Mouse (Mus musculus) heart, postnatal 0 days (tissue): ENCODE results near the gene Bbs9. TPM values are rescaled to one million over a fixed set of nuclear protein-coding genes. Genes with fewer than 3 reads are reported as not detected.

ENCODE experiments used
- ATAC-seq: fragments of 200-750 bp; cut with Nextera tagmentation; 2 replicates; pipeline ENCODE4 v1.8.0; 2017; ENCODE audit warnings: low read depth, moderate number of reproducible peaks, moderate library complexity; ENCODE audit not compliant: insufficient read depth
- DNase-seq: peaks from one replicate; pipeline ENCODE4 v3.0.0-alpha.2; 2016; ENCODE audit warnings: low spot score
- H3K27ac ChIP-seq: fragments of 300-500 bp; sonication (generic); 2 replicates; pipeline ENCODE4 v1.5.1; 2014; ENCODE audit warnings: low read depth, mild to moderate bottlenecking
- H3K27me3 ChIP-seq: fragments of 300-500 bp; sonication (generic); 2 replicates; pipeline ENCODE4 v1.6.1; 2014; ENCODE audit warnings: low read length, mixed read lengths; ENCODE audit not compliant: control insufficient read depth, insufficient read depth
- H3K36me3 ChIP-seq: fragments of 300-500 bp; sonication (generic); replicated peaks from 2 replicates; pipeline ENCODE4 v1.6.1; 2014; ENCODE audit warnings: low read length, mixed read lengths; ENCODE audit not compliant: control insufficient read depth, insufficient read depth
- H3K4me1 ChIP-seq: fragments of 300-500 bp; sonication (generic); 2 replicates; pipeline ENCODE4 v1.6.1; 2014; ENCODE audit warnings: antibody characterized with exemption; ENCODE audit not compliant: control insufficient read depth, insufficient read depth
- H3K4me2 ChIP-seq: fragments of 300-500 bp; sonication (generic); 2 replicates; pipeline ENCODE4 v1.6.1; 2014; ENCODE audit warnings: low read depth, mild to moderate bottlenecking, low read length, moderate library complexity
- H3K4me3 ChIP-seq: fragments of 300-500 bp; sonication (generic); 2 replicates; pipeline ENCODE4 v1.5.1; 2014; ENCODE audit warnings: low read depth, low read length
- H3K9ac ChIP-seq: fragments of 300-500 bp; sonication (generic); replicated peaks from 2 replicates; pipeline ENCODE4 v1.6.1; 2014; ENCODE audit warnings: low read depth, low read length, mixed read lengths
- H3K9me3 ChIP-seq: fragments of 300-500 bp; sonication (generic); replicated peaks from 2 replicates; pipeline ENCODE4 v1.6.1; 2016; ENCODE audit warnings: low read length; ENCODE audit not compliant: control insufficient read depth
- CTCF ChIP-seq: IDR thresholded peaks from 2 replicates; pipeline ENCODE4 v1.5.1; 2016; ENCODE audit warnings: antibody characterized with exemption, control low read depth, low read depth
- EP300 ChIP-seq: IDR thresholded peaks from 2 replicates; pipeline ENCODE4 v1.6.1; 2016; ENCODE audit warnings: antibody characterized with exemption, low read depth
- WGBS: fragments of 180-500 bp; shearing (Covaris S2); extraction: QIAGEN DNeasy Blood & Tissue Kit; methylation state at CpG from one replicate; pipeline ENCODE4 v1.1.7; 2014; 5-methylcytosine and 5-hydroxymethylcytosine counted together
- polyA plus RNA-seq: library from polyadenylated mRNA; unstranded; fragments of >200 nt; fragmentation: Nextera tagmentation; extraction: Ambion mirVana; gene quantifications from 2 replicates; pipeline ENCODE4 v1.2.1, GENCODE M21; 2015
- total RNA-seq: library from RNA; depleted of rRNA; stranded (reverse); fragments of >200 nt; gene quantifications from 2 replicates; pipeline ENCODE4 v1.2.3, GENCODE M21; 2014; ENCODE audit warnings: low replicate concordance

Gene Bbs9
- total and polyA plus RNA-seq, 2 experiments from 2014 or later = 5.2 to 18.9 TPM

DNA sequence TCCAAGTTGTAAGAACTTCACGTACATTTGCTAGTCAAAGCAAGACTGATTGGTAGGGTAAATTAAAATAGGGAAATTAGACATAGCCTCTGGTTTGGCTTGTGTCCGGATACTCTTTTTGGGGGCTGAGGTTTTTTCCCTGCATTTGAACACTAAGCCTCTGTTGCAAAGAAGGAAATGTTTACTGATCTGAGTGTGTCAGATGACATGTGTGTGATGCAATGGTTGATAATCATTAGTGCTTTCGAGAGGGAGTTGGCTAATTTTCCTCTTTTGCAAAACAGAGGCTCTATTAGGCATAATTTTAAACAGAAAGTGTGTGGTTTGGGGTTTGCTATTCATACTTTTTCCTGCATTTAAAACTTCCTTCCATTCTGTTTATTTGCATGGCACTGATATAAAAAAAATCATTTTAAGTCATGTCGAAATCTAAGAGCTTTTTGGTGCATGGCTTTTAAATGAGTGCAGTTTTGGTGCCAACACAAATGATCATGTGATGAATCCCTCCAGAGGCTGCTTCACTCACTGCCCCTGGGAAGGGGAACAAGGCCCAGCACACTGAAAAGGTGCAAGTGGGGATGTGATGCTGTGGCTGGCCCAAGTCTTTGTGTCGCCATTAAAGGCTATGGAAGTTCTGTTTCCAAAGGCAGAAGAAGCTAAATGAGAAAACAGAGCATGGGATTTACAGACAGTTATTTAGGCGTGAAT is 211.4 kb downstream of the Bbs9 start:
- no peak for ATAC-seq
- WGBS = 83% methylated on average over 6 of the region's 6 CpGs
- no peak overlapping the region for H3K4me2 ChIP-seq
- no peak overlapping the region for H3K4me3 ChIP-seq
- no peaks in the 10 kb centered on the region for H3K27me3 ChIP-seq
- no peak for DNase-seq
- no peak for TF ChIP-seq CTCF
- no peak for TF ChIP-seq EP300
- no peaks in the 10 kb centered on the region for H3K9me3 ChIP-seq
- H3K9ac ChIP-seq = no peak overlapping the region
- no peak overlapping the region for H3K27ac ChIP-seq
- no peaks in the 10 kb centered on the region for H3K36me3 ChIP-seq
- H3K4me1 ChIP-seq = no peaks in the 10 kb centered on the region

DNA sequence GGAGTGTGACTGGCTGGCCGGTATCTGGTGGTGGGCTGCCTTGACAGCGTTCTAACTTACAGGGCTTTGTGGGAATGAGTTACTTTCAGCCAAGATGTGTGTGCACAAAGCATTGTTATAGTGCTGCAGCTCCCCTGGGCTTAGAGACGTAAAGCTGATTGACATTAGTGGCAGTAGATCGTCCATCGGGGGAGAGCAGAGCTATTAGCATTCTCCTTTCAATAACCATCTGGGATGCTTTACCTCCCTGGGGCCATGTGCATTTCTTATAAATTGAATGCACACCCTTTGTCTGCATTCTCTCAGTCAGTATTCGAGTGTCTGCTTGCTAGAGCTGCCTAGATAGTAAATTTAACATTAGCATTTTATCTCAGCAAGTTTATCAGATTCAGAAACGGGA is 214.7 kb downstream of the Bbs9 start:
- no peaks in the 10 kb centered on the region for H3K27me3 ChIP-seq
- no peaks in the 10 kb centered on the region for H3K4me1 ChIP-seq
- TF ChIP-seq CTCF (no peak), EP300 (no peak)
- no peak overlapping the region for H3K27ac ChIP-seq
- no peak overlapping the region for H3K4me2 ChIP-seq
- WGBS = 68% methylated on average over 7 of the region's 7 CpGs
- H3K9ac ChIP-seq = no peak overlapping the region
- H3K36me3 ChIP-seq = no peaks in the 10 kb centered on the region
- ATAC-seq (no peak), DNase-seq (no peak)
- H3K9me3 ChIP-seq = no peaks in the 10 kb centered on the region
- no peak overlapping the region for H3K4me3 ChIP-seq

- Histone ChIP-seq H3K9ac (no peak overlapping the region), H3K27me3 (no peaks in the 10 kb centered on the region), H3K4me2 (no peak overlapping the region), H3K36me3 (no peaks in the 10 kb centered on the region), H3K4me3 (no peak overlapping the region), H3K9me3 (no peaks in the 10 kb centered on the region; the same call in 1 of the 2 replicates), H3K27ac (no peak overlapping the region), H3K4me1 (no peaks in the 10 kb centered on the region)
- TF ChIP-seq CTCF (no peak), EP300 (no peak)
- no peak for ATAC-seq
- no peak for DNase-seq
- WGBS = 78% methylated on average over 4 of the region's 4 CpGs
Observed at GRCm38 (mm10) chr9:22695392-22695791, 219.9 kb downstream of the Bbs9 start.

DNA sequence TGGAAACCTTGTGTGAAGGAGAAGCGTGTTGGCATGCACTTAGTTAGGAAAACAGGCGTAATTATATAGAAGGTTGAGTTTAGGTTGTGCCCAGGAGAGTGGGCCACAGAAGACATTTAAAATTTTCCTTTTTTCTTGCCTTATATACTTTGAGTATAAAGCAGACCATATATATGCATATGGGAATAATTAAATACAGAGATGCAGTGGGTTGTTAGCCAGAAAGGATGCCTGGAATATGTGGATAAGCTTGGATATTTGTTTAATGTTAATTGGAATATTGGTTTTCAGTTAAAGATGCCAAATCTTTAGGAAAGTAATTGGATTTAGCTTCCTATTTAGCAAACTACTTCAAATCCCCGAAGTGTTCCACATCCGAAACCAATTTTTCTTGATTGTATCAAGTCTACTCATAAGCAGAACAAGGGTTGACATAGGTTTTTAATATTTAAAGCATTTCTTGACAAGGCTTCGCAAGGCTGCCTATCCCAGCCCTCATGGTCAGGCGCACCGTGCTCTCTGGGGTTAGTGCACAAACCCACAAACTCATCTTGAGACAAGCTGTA is 221.4 kb downstream of the Bbs9 start:
- H3K4me3 ChIP-seq = no peak overlapping the region
- TF ChIP-seq CTCF = no peak
- TF ChIP-seq EP300 = no peak
- WGBS = 89% methylated on average over 7 of the region's 7 CpGs
- H3K27ac ChIP-seq = no peak overlapping the region
- no peak overlapping the region for H3K9ac ChIP-seq
- H3K36me3 ChIP-seq = no peaks in the 10 kb centered on the region
- no peak overlapping the region for H3K4me2 ChIP-seq
- ATAC-seq = no peak
- DNase-seq = no peak
- no peaks in the 10 kb centered on the region for H3K4me1 ChIP-seq
- no peaks in the 10 kb centered on the region; the same call in 1 of the 2 replicates for H3K9me3 ChIP-seq
- H3K27me3 ChIP-seq = no peaks in the 10 kb centered on the region

DNA sequence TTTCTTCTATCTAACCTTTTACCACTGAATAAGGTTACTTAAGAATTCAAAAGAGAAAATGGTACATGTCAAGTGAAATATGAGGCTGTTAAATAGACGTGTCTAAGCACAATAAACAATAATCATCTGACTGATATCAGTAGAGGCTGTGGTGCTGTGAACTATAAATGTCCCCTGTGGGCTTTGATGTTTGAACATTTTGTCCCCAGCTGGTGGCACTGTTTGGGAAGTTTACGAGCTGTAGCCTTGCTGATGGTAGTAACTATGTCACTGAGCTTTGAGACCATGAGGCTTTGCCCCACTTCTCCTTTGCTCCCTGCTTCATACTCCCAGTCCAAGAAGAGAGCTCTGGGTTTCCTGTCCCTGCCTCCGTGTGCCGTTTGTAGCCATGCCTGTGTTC is 222.3 kb downstream of the Bbs9 start:
- H3K27me3 ChIP-seq = no peaks in the 10 kb centered on the region
- 64% methylated on average over 4 of the region's 4 CpGs for WGBS
- no peak overlapping the region for H3K4me3 ChIP-seq

GRCm38 (mm10) chr9:22698501-22698900 is 223.0 kb downstream of the Bbs9 start:
- no peak overlapping the region for H3K4me2 ChIP-seq
- H3K4me1 ChIP-seq = no peaks in the 10 kb centered on the region
- ATAC-seq (no peak), DNase-seq (no peak)
- H3K27me3 ChIP-seq = no peaks in the 10 kb centered on the region
- no peak overlapping the region for H3K4me3 ChIP-seq
- H3K36me3 ChIP-seq = no peaks in the 10 kb centered on the region
- no peak overlapping the region for H3K9ac ChIP-seq
- WGBS = 38% methylated on average over 1 of the region's 1 CpGs
- no peaks in the 10 kb centered on the region; the same call in none of the 2 replicates for H3K9me3 ChIP-seq
- no peak for TF ChIP-seq CTCF
- no peak for TF ChIP-seq EP300
- no peak overlapping the region for H3K27ac ChIP-seq

More for the DNA sequence above, 222.3 kb downstream of the Bbs9 start:
- H3K4me2 ChIP-seq = no peak overlapping the region
- no peaks in the 10 kb centered on the region for H3K36me3 ChIP-seq
- no peaks in the 10 kb centered on the region; the same call in 1 of the 2 replicates for H3K9me3 ChIP-seq
- TF ChIP-seq CTCF (no peak), EP300 (no peak)
- DNase-seq (no peak), ATAC-seq (no peak)
- no peak overlapping the region for H3K9ac ChIP-seq
- no peak overlapping the region for H3K27ac ChIP-seq
- no peaks in the 10 kb centered on the region for H3K4me1 ChIP-seq
